Mouse (Mus musculus): ENCODE measurements at regions not wholly inside any gene's neighbourhood (a gene's known extent, or its start where the extent isn't known, plus 50 kb on each side); places are given as distances from the start of the nearest gene placed in this dataset.

DNA sequence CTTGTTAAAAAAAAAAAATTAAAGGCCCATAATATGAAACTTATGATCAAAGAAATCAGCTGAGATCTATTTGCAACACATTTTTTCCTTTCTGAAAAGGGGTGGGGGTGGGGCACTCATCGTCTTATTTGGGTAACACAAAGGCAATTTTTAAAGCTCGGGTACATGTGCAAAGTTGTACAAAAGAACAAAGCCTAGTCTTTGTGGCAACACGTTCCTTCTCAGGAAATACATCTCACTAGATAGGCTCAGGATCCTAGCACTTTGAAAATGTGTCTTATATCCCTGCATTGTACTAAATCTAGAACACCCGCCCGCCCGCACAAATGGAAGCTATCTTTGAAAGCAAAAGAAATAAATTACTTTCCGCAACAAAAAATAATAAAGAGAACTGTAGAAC lies 158.2 kb downstream of the Sox4 start:
- TF ChIP-seq POLR2A (IDR thresholded peaks at IDR 0.05; ENCODE audit: control insufficient read depth in 1 of 2, insufficient read depth in 1 of 2, low read depth in 1 of 2, low read length in 2 of 2, poor library complexity in 1 of 2) (no peak), MXI1 (IDR thresholded peaks at IDR 0.05; ENCODE audit: low read depth, low read length) (no peak), JUND (IDR thresholded peaks at IDR 0.05; ENCODE audit: low read depth, low read length) (no peak), CTCF (IDR thresholded peaks at IDR 0.05 in 2 of 3, conservative IDR thresholded peaks at IDR 0.05 in 1 of 3; ENCODE audit: control insufficient read depth in 1 of 3, insufficient read depth in 1 of 3, low read depth in 2 of 3, low read length in 3 of 3, poor library complexity in 1 of 3, severe bottlenecking in 1 of 3) (no peak), EP300 (IDR thresholded peaks at IDR 0.05; ENCODE audit: low read depth in 1 of 2, low read length in 2 of 2) (no peak), USF1 (IDR thresholded peaks at IDR 0.05; ENCODE audit: low read depth, low read length) (no peak), CHD2 (IDR thresholded peaks at IDR 0.05; ENCODE audit: low read length) (no peak), NRF1 (IDR thresholded peaks at IDR 0.05; ENCODE audit: insufficient read depth, low read depth, low read length, poor library complexity, severe bottlenecking) (no peak), ZKSCAN1 (IDR thresholded peaks at IDR 0.05; ENCODE audit: low read depth, low read length) (no peak), ZNF384 (IDR thresholded peaks at IDR 0.05; ENCODE audit: low read depth, low read length) (no peak), TBP (IDR thresholded peaks at IDR 0.05; ENCODE audit: low read depth, low read length) (no peak), RAD21 (IDR thresholded peaks at IDR 0.05; ENCODE audit: low read depth, low read length) (no peak), BHLHE40 (IDR thresholded peaks at IDR 0.05; ENCODE audit: borderline replicate concordance, low read depth, low read length) (no peak)

All from MEL (cell line).